Mouse (Mus musculus): ENCODE data around the gene Klf8. TPM values are rescaled to one million over a fixed set of nuclear protein-coding genes. Genes with fewer than 3 reads are reported as not detected.
A peak's percentile ranks its signal among the peaks of the same experiment; 100 is the strongest.
"Not testable (repeated sequence)": the region's sequence is repeated elsewhere in the genome, so short reads cannot be mapped to it uniquely, and the experiment has no call there.

Gene Klf8
- total and polyA plus RNA-seq, 2 experiments from 2014 or later: 5.3 to 21.0 TPM

- Histone ChIP-seq H3K27ac (ENCODE audit: low read depth, low read length) (no peak overlapping the region), H3K27me3 (ENCODE audit: insufficient read depth, low read length) (no peaks in the 10 kb centered on the region), H3K36me3 (ENCODE audit: insufficient read depth, low read length) (no peaks in the 10 kb centered on the region), H3K9me3 (ENCODE audit: low read length) (no peaks in the 10 kb centered on the region), H3K4me3 (ENCODE audit: low read depth, low read length) (no peak overlapping the region), H3K4me2 (ENCODE audit: low read depth, low read length, poor library complexity, severe bottlenecking) (no peak overlapping the region), H3K4me1 (ENCODE audit: insufficient read depth, low read length) (no peaks in the 10 kb centered on the region), H3K9ac (replicated peaks; ENCODE audit: low read length, poor library complexity, severe bottlenecking) (no peak overlapping the region)
- DNase-seq (ENCODE audit: low spot score) (no peak), ATAC-seq (ENCODE audit: low FRiP score) (no peak)
- WGBS: 78% methylated on average over 1 of the region's 1 CpGs
- no peak for TF ChIP-seq CTCF (IDR thresholded peaks at IDR 0.05)
Measured at GRCm38 (mm10) chrX:153254256-153254655, 17.0 kb downstream of the Klf8 start.

GRCm38 (mm10) chrX:153255504-153255903, 18.2 kb downstream of the Klf8 start:
- no peak overlapping the region for H3K27ac ChIP-seq (ENCODE audit: low read depth, low read length)
- no peak overlapping the region for H3K4me2 ChIP-seq (ENCODE audit: low read depth, low read length, poor library complexity, severe bottlenecking)
- no peak for ATAC-seq (ENCODE audit: low FRiP score)
- no peaks in the 10 kb centered on the region for H3K9me3 ChIP-seq (ENCODE audit: low read length)
- no peak overlapping the region for H3K9ac ChIP-seq (replicated peaks; ENCODE audit: low read length, poor library complexity, severe bottlenecking)
- 78% methylated on average over 2 of the region's 2 CpGs for WGBS
- no peak overlapping the region for H3K4me3 ChIP-seq (ENCODE audit: low read depth, low read length)
- DNase-seq (ENCODE audit: low spot score): no peak
- no peaks in the 10 kb centered on the region for H3K4me1 ChIP-seq (ENCODE audit: insufficient read depth, low read length)
- H3K36me3 ChIP-seq (ENCODE audit: insufficient read depth, low read length): no peaks in the 10 kb centered on the region
- no peak for TF ChIP-seq CTCF (IDR thresholded peaks at IDR 0.05)
- no peaks in the 10 kb centered on the region for H3K27me3 ChIP-seq (ENCODE audit: insufficient read depth, low read length)

- Histone ChIP-seq H3K4me1 (ENCODE audit: insufficient read depth, low read length) (no peaks in the 10 kb centered on the region), H3K9me3 (ENCODE audit: low read length) (no peaks in the 10 kb centered on the region), H3K36me3 (ENCODE audit: insufficient read depth, low read length) (no peaks in the 10 kb centered on the region), H3K9ac (replicated peaks; ENCODE audit: low read length, poor library complexity, severe bottlenecking) (no peak overlapping the region), H3K4me3 (ENCODE audit: low read depth, low read length) (no peak overlapping the region), H3K4me2 (ENCODE audit: low read depth, low read length, poor library complexity, severe bottlenecking) (no peak overlapping the region), H3K27ac (ENCODE audit: low read depth, low read length) (no peak overlapping the region), H3K27me3 (ENCODE audit: insufficient read depth, low read length) (no peaks in the 10 kb centered on the region)
- no peak for TF ChIP-seq CTCF (IDR thresholded peaks at IDR 0.05)
- ATAC-seq (ENCODE audit: low FRiP score): no peak
- WGBS: 75% methylated on average over 2 of the region's 2 CpGs
- DNase-seq (ENCODE audit: low spot score): no peak
Measured at GRCm38 (mm10) chrX:153282185-153282584, 44.9 kb downstream of the Klf8 start.

DNA sequence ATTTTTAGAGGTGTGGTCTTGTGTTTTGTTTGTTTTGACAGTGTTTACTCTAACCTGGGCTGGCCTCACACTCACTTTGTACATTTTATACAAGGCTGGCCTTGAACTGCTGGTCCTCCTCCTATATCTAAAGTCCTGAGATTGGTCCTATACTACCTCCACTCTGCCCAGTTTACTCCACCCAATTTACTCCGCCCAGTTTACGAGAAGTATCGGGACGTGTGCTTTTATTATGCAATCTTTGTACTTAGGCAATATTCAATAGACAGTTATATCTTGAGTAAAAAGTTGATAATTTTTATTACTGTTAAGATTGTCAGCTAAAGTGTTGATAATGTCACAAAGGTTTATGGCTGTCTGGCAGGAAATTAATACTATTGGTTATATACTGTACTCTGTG, 74.1 kb downstream of the Klf8 start:
- Histone ChIP-seq H3K4me3 (ENCODE audit: low read depth, low read length) (no peak overlapping the region), H3K9me3 (ENCODE audit: low read length) (no peaks in the 10 kb centered on the region), H3K9ac (replicated peaks; ENCODE audit: low read length, poor library complexity, severe bottlenecking) (no peak overlapping the region), H3K27me3 (ENCODE audit: insufficient read depth, low read length) (no peaks in the 10 kb centered on the region), H3K4me2 (ENCODE audit: low read depth, low read length, poor library complexity, severe bottlenecking) (no peak overlapping the region), H3K27ac (ENCODE audit: low read depth, low read length) (no peak overlapping the region), H3K36me3 (ENCODE audit: insufficient read depth, low read length) (no peaks in the 10 kb centered on the region), H3K4me1 (ENCODE audit: insufficient read depth, low read length) (no peaks in the 10 kb centered on the region)
- 92% methylated on average over 4 of the region's 4 CpGs for WGBS
- DNase-seq (ENCODE audit: low spot score) (no peak), ATAC-seq (ENCODE audit: low FRiP score) (no peak)
- TF ChIP-seq CTCF (IDR thresholded peaks at IDR 0.05): no peak

DNA sequence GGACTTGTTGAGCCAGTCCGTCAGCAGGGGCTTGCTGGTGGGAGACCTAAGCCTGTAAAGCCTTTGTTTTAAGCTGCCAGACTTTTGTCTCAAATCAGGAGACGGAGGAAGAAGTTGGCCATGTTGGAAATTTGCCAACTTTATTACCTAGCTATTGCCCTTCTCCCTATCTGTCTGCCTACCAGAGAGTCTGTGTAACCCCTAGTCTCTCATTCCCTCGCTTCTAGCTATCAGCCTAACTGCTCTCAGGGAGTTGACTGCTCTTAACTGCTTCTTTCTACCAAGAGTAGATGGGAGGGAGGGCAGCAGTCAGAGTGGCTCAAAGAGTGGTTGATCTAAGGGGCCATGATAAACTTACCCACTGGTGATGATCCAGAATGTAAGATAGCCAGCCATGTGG, 85.8 kb downstream of the Klf8 start:
- H3K9ac ChIP-seq (replicated peaks; ENCODE audit: low read length, poor library complexity, severe bottlenecking): no peak overlapping the region
- H3K4me1 ChIP-seq (ENCODE audit: insufficient read depth, low read length): no peaks in the 10 kb centered on the region
- no peaks in the 10 kb centered on the region for H3K27me3 ChIP-seq (ENCODE audit: insufficient read depth, low read length)
- no peaks in the 10 kb centered on the region for H3K36me3 ChIP-seq (ENCODE audit: insufficient read depth, low read length)
- no peak overlapping the region for H3K4me2 ChIP-seq (ENCODE audit: low read depth, low read length, poor library complexity, severe bottlenecking)
- H3K27ac ChIP-seq (ENCODE audit: low read depth, low read length): no peak overlapping the region
- TF ChIP-seq CTCF (IDR thresholded peaks at IDR 0.05): no peak
- DNase-seq (ENCODE audit: low spot score) (peak; percentile 1), ATAC-seq (ENCODE audit: low FRiP score) (no peak)
- H3K9me3 ChIP-seq (ENCODE audit: low read length): no peaks in the 10 kb centered on the region
- H3K4me3 ChIP-seq (ENCODE audit: low read depth, low read length): no peak overlapping the region
- 63% methylated on average over 3 of the region's 3 CpGs for WGBS

- not testable (repeated sequence) for H3K4me2 ChIP-seq (ENCODE audit: low read depth, low read length, poor library complexity, severe bottlenecking); H3K27me3 ChIP-seq (ENCODE audit: insufficient read depth, low read length); H3K4me3 ChIP-seq (ENCODE audit: low read depth, low read length); ATAC-seq (ENCODE audit: low FRiP score); H3K27ac ChIP-seq (ENCODE audit: low read depth, low read length); H3K9me3 ChIP-seq (ENCODE audit: low read length); H3K4me1 ChIP-seq (ENCODE audit: insufficient read depth, low read length); H3K9ac ChIP-seq (replicated peaks; ENCODE audit: low read length, poor library complexity, severe bottlenecking); H3K36me3 ChIP-seq (ENCODE audit: insufficient read depth, low read length); DNase-seq (ENCODE audit: low spot score)
- 84% methylated on average over 3 of the region's 3 CpGs for WGBS
Measured at GRCm38 (mm10) chrX:153334140-153334539, 96.9 kb downstream of the Klf8 start.
